Mouse (Mus musculus) cerebellum, adult 2 months (tissue): Measurements from ENCODE around the gene Nmi.

Experiments used
- CTCF ChIP-seq: fragments of 200-500 bp; IDR thresholded peaks from 2 replicates; pipeline ENCODE4 v1.5.1; 2011; ENCODE audit warnings: low read depth, mild to moderate bottlenecking, control low read depth, low read length, moderate library complexity, borderline replicate concordance; ENCODE audit not compliant: insufficient read depth
- POLR2A ChIP-seq: fragments of 200-500 bp; IDR thresholded peaks from 2 replicates; pipeline ENCODE4 v1.6.1; 2011; ENCODE audit warnings: low read length, control low read depth, borderline replicate concordance; ENCODE audit not compliant: insufficient read depth

DNA sequence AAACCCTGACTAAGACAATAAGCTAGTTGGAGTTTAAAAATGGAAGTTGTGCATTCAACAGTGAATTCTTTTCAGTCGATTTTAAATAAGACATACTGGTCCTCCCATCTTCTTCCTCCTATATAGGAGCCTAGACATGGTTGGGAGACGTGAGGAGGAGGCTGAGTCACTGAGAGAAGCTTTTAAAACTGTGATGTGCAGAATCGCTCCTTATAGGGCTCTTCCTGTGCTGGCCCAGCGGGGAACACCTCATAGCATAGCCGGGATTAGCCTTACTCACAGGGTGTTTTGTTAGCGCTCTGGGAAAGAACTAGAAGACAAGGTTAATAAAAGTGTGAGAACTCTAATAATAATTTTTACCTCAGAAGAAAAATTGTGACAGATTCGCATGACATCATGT is 26.7 kb upstream of the Nmi start:
- TF ChIP-seq CTCF (no peak), POLR2A (no peak)
